Mouse (Mus musculus) CD4-positive, CD25-positive, alpha-beta regulatory T cell (primary cell): Measurements from ENCODE around the gene Wnt2b. TPM values are rescaled to one million over a fixed set of nuclear protein-coding genes. Genes with fewer than 3 reads are reported as not detected.

Source experiments
- polyA plus RNA-seq: library from polyadenylated mRNA; unstranded; fragments of 100-300 nt; shearing (Covaris generic); gene quantifications from one replicate; pipeline ENCODE4 v1.2.1, GENCODE M21; 2017

Gene Wnt2b
- 0.28 TPM for polyA plus RNA-seq

DNA sequence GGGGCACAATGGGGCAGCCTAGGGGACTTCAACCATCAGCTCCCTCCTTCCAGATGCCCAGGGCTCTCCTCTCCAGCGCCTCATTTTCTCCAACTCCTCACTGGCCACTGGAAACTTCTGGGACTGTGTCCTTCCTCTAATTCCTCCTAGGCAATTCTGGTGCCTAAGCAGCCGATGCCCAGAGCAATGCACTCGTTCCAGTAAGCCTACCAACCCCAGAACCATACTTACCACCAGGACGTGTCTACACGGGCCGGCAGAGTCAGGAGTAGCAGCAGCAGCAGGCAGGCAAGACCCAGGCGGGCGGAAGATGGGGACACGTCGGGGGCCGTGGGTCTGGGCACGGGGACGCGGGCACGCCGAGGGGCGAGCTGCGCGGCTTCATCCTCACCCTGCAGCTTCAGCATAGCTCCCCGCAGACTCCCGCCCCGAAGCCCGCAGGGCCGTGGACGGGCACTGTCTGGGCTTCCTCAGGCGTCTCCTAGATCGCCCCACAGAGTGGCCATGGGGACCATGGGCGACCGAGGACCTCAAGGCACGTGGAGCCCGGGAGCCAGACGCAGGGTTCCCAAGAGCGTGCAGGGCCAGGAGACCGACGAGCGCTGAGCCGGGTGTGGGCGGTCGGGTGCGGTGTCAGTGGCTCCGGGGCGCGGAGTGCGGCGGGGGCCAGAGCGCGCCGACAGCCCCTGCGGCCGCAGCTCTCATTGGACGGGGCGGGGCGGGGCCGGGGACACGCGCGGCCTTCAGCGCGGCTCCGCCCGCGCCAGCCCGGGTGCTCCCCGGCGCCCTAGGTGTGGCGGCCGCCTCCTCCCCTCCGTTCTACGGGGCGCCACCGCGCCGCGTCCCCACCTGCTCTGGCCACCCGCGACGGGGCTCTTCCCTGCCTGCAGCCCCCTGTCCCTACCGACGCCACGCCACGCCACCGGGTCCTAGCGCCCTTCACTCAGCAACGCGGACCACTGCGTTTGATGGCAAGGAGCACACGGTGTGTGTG lies at the start of gene Wnt2b:
Gene Wnt2b (minus strand): TSS at position 856 of the 994 bp plus-strand sequence.

Other genes with a start within 250 kb of the Wnt2b start
- 74.4 TPM for gene Ppm1j, start 180.9 kb downstream of the Wnt2b start, polyA plus RNA-seq
- gene Fam19a3, start 180.1 kb downstream of the Wnt2b start, polyA plus RNA-seq, result 2.0 TPM
- gene Rhoc, start 173.5 kb downstream of the Wnt2b start, polyA plus RNA-seq, result 10.1 TPM
- 52.1 TPM for gene Mov10, start 143.4 kb downstream of the Wnt2b start, polyA plus RNA-seq
- gene St7l, start 97.9 kb downstream of the Wnt2b start, polyA plus RNA-seq, result 42.7 TPM
- gene Capza1, start 97.4 kb downstream of the Wnt2b start, polyA plus RNA-seq, result 468 TPM
- gene Cttnbp2nl, start 91.2 kb upstream of the Wnt2b start, polyA plus RNA-seq, result 0.11 TPM
- gene 4930564D02Rik, start 104.9 kb upstream of the Wnt2b start, polyA plus RNA-seq, result not detected